Mouse (Mus musculus) naive thymus-derived CD4-positive, alpha-beta T cell, adult 5 months (primary cell): ENCODE results near the gene Gm21981. TPM values are rescaled to one million over a fixed set of nuclear protein-coding genes. Genes with fewer than 3 reads are reported as not detected.

Source experiments
- polyA plus RNA-seq: library from polyadenylated mRNA; unstranded; fragments of 100-300 nt; shearing (Covaris generic); gene quantifications from one replicate; pipeline ENCODE4 v1.2.1, GENCODE M21; 2017

Gene Gm21981
- not detected for polyA plus RNA-seq

GRCm38 (mm10) chr17:47694442-47694502, at the start of gene Gm21981:
TSS of gene Gm21981 (minus strand) at chr17:47694455.

DNA sequence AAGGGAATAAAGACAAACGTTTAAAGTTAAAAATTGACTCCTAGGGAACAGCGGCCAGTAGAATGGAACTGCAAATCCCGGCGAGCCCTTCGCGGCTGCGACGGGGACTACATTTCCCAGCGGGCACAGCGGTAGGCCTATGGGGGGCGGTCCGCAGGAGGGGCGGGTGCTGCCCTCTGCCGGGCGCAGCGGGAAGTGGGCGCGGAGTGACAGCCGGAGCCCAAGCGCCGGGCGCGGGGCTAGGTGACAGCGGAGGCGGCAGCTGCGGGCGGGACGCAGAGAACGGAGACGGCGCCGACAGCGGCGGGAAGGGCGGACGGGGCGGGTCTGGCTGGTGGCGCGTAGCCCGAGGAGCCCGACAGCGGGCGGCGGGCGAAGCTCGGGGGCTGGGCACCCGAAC, 42.6 kb upstream of the Gm21981 start, which contains the start of gene Tfeb:
Gene Tfeb (plus strand): TSS at position 175 of the 400 bp plus-strand sequence.

DNA sequence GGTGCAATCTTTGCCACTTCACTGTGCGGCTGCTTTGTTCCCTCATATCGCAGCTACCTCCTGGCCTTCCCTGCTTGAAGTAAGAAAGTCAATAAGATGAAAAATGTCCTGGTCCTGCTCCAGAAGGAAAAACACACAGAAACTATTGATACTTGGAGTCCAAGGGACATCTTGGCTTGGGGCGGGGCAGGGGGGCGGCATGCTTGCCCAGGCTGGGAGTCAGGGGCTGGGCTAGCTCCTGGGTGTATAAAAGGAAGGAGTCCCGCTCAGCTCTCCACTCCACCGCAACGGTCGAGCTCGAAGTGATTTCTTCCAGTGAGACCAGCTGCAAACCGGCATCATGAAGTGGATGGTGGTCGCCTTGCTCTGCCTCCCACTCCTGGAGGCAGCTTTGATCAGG, 32.3 kb upstream of the Gm21981 start, which contains the start of gene Pgc:
Gene Pgc (plus strand): TSS at position 277 of the 400 bp plus-strand sequence.

GRCm38 (mm10) chr17:47694503-47695336, 465 bp upstream of the Gm21981 start, which contains the start of gene Prickle4:
TSS of gene Prickle4 (minus strand) at chr17:47694736.

GRCm38 (mm10) chr17:47688608-47689575, 5.4 kb downstream of the Gm21981 start, which contains the start of gene Frs3:
TSS of gene Frs3 (plus strand) at chr17:47689030.

DNA sequence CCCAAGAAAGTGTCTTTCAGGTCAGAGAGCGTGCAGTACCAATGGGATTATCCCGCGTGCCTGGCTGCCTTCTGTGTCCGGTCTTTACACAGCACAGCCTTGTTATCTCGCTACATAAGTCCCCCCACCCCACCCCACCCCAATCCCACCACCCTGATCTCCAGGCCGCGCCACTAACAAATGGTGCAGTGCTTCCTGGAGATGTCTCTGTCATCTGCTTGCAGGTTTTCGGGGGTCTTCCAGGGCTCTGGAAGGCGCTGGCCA, 6.0 kb downstream of the Gm21981 start, which contains the start of gene Tomm6:
Gene Tomm6 (minus strand): TSS at position 43 of the 264 bp plus-strand sequence.

Other genes starting within 250 kb of the Gm21981 start
- 76.8 TPM for gene Taf8, start 192.2 kb downstream of the Gm21981 start, polyA plus RNA-seq
- gene Ccnd3, start 189.4 kb downstream of the Gm21981 start, polyA plus RNA-seq = 288 TPM
- gene Bysl, start 83.0 kb downstream of the Gm21981 start, polyA plus RNA-seq = 15.7 TPM
- gene Med20, start 82.9 kb downstream of the Gm21981 start, polyA plus RNA-seq = 42.6 TPM
- gene Gm20517, start 82.9 kb downstream of the Gm21981 start, polyA plus RNA-seq = 3.2 TPM
- gene Usp49, start 63.8 kb downstream of the Gm21981 start, polyA plus RNA-seq = 2.6 TPM
- gene Tomm6, start 6.1 kb downstream of the Gm21981 start, polyA plus RNA-seq = 199 TPM
- gene Frs3, start 5.4 kb downstream of the Gm21981 start, polyA plus RNA-seq = 2.0 TPM
- not detected for gene Prickle4, start 281 bp upstream of the Gm21981 start, polyA plus RNA-seq
- not detected for gene Pgc, start 32.4 kb upstream of the Gm21981 start, polyA plus RNA-seq
- 26.9 TPM for gene Tfeb, start 42.6 kb upstream of the Gm21981 start, polyA plus RNA-seq
- gene Mdfi, start 140.2 kb upstream of the Gm21981 start, polyA plus RNA-seq = not detected
- 17.7 TPM for gene Foxp4, start 230.2 kb upstream of the Gm21981 start, polyA plus RNA-seq